Mouse (Mus musculus) CD4-positive, CD25-positive, alpha-beta regulatory T cell, adult 9 weeks (primary cell): ENCODE results near the gene Klk1b1. TPM values are rescaled to one million over a fixed set of nuclear protein-coding genes. Genes with fewer than 3 reads are reported as not detected.

Experiments used
- polyA plus RNA-seq: library from polyadenylated mRNA; unstranded; fragments of 100-300 nt; shearing (Covaris generic); gene quantifications from one replicate; pipeline ENCODE4 v1.2.1, GENCODE M21; 2017

Klk1b1 gene
- polyA plus RNA-seq = not detected

DNA sequence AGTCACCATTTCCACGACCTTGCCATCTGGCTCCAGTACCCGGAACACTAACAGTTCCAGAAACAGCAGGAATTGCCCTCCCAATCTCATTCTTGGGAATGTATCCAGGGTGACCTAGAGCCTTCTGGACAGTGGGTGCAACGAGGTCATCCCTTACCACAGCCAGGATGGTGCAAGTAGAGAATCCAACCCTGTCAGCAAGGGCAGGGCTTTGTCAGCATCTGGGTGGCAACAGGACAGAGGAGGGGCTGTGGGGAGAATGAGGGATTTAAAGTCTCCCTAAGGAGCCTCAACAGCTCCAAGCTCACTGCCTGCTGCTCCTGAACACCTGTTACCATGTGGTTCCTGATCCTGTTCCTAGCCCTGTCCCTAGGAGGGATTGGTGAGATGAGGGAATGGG is at the start of gene Klk1b1:
Gene Klk1b1, plus strand, starts transcription at position 301 of the 400 bp plus-strand sequence.

DNA sequence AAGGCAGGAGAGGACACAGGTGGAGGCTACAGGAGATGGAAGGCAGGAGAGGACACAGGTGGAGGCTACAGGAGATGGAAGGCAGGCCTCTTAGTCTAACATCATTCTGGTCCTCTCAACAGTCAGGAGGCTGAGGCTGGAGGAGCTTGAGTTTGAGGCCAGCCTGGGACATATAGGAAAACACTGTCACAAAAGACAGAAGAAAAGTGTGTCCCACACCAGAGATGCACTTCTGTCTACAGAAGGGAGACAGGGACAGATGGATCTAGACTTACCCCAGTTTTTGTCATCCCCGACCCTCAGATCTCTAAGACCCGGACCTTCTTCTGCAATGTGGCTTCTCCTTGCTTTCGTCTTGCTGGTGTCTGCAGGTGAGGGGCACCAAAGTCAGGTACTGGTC is 33.1 kb upstream of the Klk1b1 start, which contains the start of gene Klk15:
Gene Klk15, plus strand, starts transcription at position 301 of the 400 bp plus-strand sequence.

DNA sequence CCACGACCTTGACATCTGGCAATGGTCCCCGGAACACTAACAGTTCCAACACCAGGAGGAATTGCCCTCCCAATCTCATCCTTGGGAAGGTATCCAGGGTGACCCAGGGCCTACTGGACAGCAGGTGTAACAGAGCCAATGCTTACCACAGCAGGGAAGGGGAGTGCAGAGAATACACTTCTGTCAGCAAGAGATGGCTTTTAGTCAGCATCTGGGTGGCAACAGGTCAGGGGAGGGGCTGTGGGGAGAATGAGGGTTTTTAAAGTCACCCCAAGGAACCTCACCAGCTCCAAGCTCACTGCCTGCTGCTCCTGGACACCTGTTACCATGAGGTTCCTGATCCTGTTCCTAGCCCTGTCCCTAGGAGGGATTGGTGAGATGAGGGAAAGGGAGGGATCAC is 16.2 kb upstream of the Klk1b1 start, which contains the start of gene Klk1b8:
Gene Klk1b8, plus strand, starts transcription at position 301 of the 400 bp plus-strand sequence.

DNA sequence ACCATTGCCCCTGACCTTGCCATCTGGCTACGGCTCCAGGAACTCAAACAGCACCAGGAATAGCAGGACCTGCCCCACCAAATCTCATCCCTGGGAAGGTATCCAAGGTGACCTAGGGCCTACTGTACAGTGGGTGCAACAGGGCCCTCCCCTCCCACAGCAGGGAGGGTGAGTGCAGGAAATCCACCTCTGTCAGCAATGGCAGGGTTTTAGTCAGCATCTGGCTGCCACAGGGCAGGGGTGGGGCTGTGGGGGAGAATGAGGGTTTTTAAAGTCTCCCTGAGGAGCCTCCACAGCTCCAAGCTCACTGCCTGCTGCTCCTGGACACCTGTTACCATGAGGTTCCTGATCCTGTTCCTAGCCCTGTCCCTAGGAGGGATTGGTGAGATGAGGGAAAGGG is 9.2 kb downstream of the Klk1b1 start, which contains the start of gene Klk1b9:
Gene Klk1b9, plus strand, starts transcription at position 301 of the 400 bp plus-strand sequence.

DNA sequence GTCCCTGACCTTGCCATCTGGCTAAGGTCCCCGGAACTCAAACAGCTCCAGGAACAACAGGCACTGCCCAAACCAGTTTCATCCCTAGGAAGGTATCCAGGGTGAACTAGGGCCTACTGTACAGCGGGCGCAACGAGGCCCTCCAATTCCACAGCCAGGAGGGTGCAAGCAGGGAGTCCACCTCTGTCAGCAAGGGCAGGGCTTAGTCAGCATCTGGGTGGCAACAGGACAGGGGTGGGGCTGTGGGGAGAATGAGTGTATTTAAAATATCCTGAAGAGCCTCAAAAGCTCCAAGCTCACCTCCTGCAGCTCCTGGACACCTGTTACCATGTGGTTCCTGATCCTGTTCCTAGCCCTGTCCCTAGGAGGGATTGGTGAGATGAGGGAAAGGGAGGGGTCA is 29.0 kb downstream of the Klk1b1 start, which contains the start of gene Klk1b11:
Gene Klk1b11, plus strand, starts transcription at position 301 of the 400 bp plus-strand sequence.

DNA sequence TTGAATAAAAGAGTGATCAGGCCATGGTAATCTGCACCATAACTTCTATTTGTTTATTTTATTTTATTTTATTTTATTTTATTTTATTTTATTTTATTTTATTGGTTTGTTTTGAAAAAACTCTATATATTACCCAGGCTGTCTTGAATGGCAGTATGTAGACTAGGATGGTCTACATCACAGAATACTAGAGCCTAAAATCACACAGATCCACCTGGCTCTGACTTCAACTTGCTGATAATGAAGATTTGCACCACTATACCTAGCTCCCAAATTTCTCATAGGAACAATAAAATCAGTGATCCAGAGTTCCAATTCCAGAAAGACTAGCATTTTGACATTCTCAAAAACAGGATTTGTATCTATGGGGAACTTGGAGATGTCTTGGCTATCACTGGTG is 45.3 kb downstream of the Klk1b1 start, which contains the start of gene Klk1b26:
Gene Klk1b26, plus strand, starts transcription at position 301 of the 400 bp plus-strand sequence.

Other genes with a start within 250 kb of the Klk1b1 start
- not detected for gene Klk12, start 197.9 kb upstream of the Klk1b1 start, polyA plus RNA-seq
- gene Klk11, start 192.1 kb upstream of the Klk1b1 start, polyA plus RNA-seq = not detected
- gene Klk10, start 185.7 kb upstream of the Klk1b1 start, polyA plus RNA-seq = 0.33 TPM
- 0.62 TPM for gene Klk9, start 174.9 kb upstream of the Klk1b1 start, polyA plus RNA-seq
- gene Klk8, start 169.2 kb upstream of the Klk1b1 start, polyA plus RNA-seq = 141 TPM
- not detected for gene Klk7, start 155.5 kb upstream of the Klk1b1 start, polyA plus RNA-seq
- not detected for gene Klk6, start 142.3 kb upstream of the Klk1b1 start, polyA plus RNA-seq
- gene Klk5, start 124.8 kb upstream of the Klk1b1 start, polyA plus RNA-seq = not detected
- not detected for gene Klk4, start 85.6 kb upstream of the Klk1b1 start, polyA plus RNA-seq
- gene Klk15, start 33.0 kb upstream of the Klk1b1 start, polyA plus RNA-seq = not detected
- not detected for gene Klk1b8, start 16.1 kb upstream of the Klk1b1 start, polyA plus RNA-seq
- 1.1 TPM for gene Klk1b9, start 9.3 kb downstream of the Klk1b1 start, polyA plus RNA-seq
- gene Klk1b11, start 29.1 kb downstream of the Klk1b1 start, polyA plus RNA-seq = not detected
- gene Klk1b26, start 45.4 kb downstream of the Klk1b1 start, polyA plus RNA-seq = not detected
- gene Klk1b27, start 85.5 kb downstream of the Klk1b1 start, polyA plus RNA-seq = 2.8 TPM
- not detected for gene Klk1b21, start 135.6 kb downstream of the Klk1b1 start, polyA plus RNA-seq
- not detected for gene Klk1b22, start 145.9 kb downstream of the Klk1b1 start, polyA plus RNA-seq
- not detected for gene Klk1b16, start 170.0 kb downstream of the Klk1b1 start, polyA plus RNA-seq
- gene Klk1b24, start 221.5 kb downstream of the Klk1b1 start, polyA plus RNA-seq = not detected
- not detected for gene Klk1b3, start 231.4 kb downstream of the Klk1b1 start, polyA plus RNA-seq
- gene Klk1b4, start 240.7 kb downstream of the Klk1b1 start, polyA plus RNA-seq = not detected
- not detected for gene Klk1b5, start 249.2 kb downstream of the Klk1b1 start, polyA plus RNA-seq